Mouse (Mus musculus) liver, embryonic 12.5 days (tissue): ENCODE data around the gene Cisd1. TPM values are rescaled to one million over a fixed set of nuclear protein-coding genes. Genes with fewer than 3 reads are reported as not detected.
A peak's percentile ranks its signal among the peaks of the same experiment; 100 is the strongest.
"Not testable (repeated sequence)": the region's sequence is repeated elsewhere in the genome, so short reads cannot be mapped to it uniquely, and the experiment has no call there.

ENCODE experiments used
- ATAC-seq: fragments of 200-750 bp; cut with Nextera tagmentation; 2 replicates; pipeline ENCODE4 v1.8.0; 2017; ENCODE audit warnings: moderate number of reproducible peaks, mild to moderate bottlenecking, moderate library complexity
- H3K27ac ChIP-seq: fragments of 300-500 bp; sonication (generic); 2 replicates; pipeline ENCODE4 v1.5.1; 2016; ENCODE audit warnings: mild to moderate bottlenecking
- H3K27me3 ChIP-seq: fragments of 300-500 bp; sonication (generic); replicated peaks from 2 replicates; pipeline ENCODE4 v1.6.1; 2016; ENCODE audit warnings: mild to moderate bottlenecking, moderate library complexity
- H3K36me3 ChIP-seq: fragments of 300-500 bp; sonication (generic); 2 replicates; pipeline ENCODE4 v1.6.1; 2016; ENCODE audit warnings: mild to moderate bottlenecking, moderate library complexity
- H3K4me1 ChIP-seq: fragments of 300-500 bp; sonication (generic); 2 replicates; pipeline ENCODE4 v1.6.1; 2016
- H3K4me2 ChIP-seq: fragments of 300-500 bp; sonication (generic); 2 replicates; pipeline ENCODE4 v1.6.1; 2016; ENCODE audit warnings: mild to moderate bottlenecking, moderate library complexity
- H3K4me3 ChIP-seq: fragments of 300-500 bp; sonication (generic); 2 replicates; pipeline ENCODE4 v1.5.1; 2016; ENCODE audit warnings: mild to moderate bottlenecking, moderate library complexity
- H3K9ac ChIP-seq: fragments of 300-500 bp; sonication (generic); 2 replicates; pipeline ENCODE4 v1.6.1; 2016; ENCODE audit warnings: mild to moderate bottlenecking, moderate library complexity
- H3K9me3 ChIP-seq: fragments of 300-500 bp; sonication (generic); replicated peaks from 2 replicates; pipeline ENCODE4 v1.6.1; 2016; ENCODE audit warnings: mild to moderate bottlenecking, moderate library complexity
- WGBS: fragments of 180-500 bp; shearing (Covaris S2); methylation state at CpG from one replicate; pipeline ENCODE4 v1.1.7; 2016; ENCODE audit not compliant: insufficient replicate concordance; 5-methylcytosine and 5-hydroxymethylcytosine counted together
- polyA plus RNA-seq: library from polyadenylated mRNA; unstranded; fragments of >200 nt; fragmentation: Nextera tagmentation; extraction: Ambion mirVana; gene quantifications from 2 replicates; pipeline ENCODE4 v1.2.1, GENCODE M21; 2016

The Cisd1 gene
- 99.8 and 104 TPM in 2 replicates for polyA plus RNA-seq

GRCm38 (mm10) chr10:71344579-71345143 lies at the start of gene Cisd1:
Cisd1 (minus strand) TSS chr10:71344954.
- ATAC-seq, result peak; percentile 77
- under 1% methylated on average over 60 of the region's 60 CpGs for WGBS
- H3K4me1 ChIP-seq, result peaks cover 71% of the 10 kb centered on the region

DNA sequence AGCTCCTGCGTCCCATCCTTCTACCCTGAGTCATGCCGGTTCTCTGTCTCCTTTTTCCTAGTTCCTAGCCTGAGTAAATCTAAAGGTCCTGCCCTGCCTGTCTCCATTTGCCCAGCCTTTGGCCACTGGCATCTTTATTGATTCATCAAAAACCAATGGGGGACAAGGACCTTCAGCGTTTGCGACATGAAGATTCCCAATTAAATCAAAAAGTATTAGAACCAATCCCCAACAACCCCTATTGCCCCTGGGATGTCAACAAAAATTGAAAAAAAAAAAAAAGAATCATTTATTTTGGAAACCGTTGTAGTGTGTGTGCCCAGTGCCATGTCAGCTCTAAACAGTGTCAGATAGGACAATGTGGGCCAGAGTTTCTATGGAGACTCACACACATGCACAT lies 44.6 kb upstream of the Cisd1 start:
- no peak overlapping the region for H3K27ac ChIP-seq
- H3K4me1 ChIP-seq, result no peaks in the 10 kb centered on the region
- no peaks in the 10 kb centered on the region for H3K9me3 ChIP-seq
- no peak overlapping the region for H3K4me3 ChIP-seq
- WGBS, result 89% methylated on average over 5 of the region's 5 CpGs
- H3K36me3 ChIP-seq, result peaks cover 5% of the 10 kb centered on the region
- H3K9ac ChIP-seq, result no peak overlapping the region
- H3K4me2 ChIP-seq, result no peak overlapping the region
- H3K27me3 ChIP-seq, result no peaks in the 10 kb centered on the region
- no peak for ATAC-seq

More at GRCm38 (mm10) chr10:71344579-71345143, at the start of gene Cisd1:
- no peaks in the 10 kb centered on the region for H3K27me3 ChIP-seq
- peak within 1 kb of the TSS; percentile 89 for H3K9ac ChIP-seq
- peak within 1 kb of the TSS; percentile 82 for H3K27ac ChIP-seq
- H3K36me3 ChIP-seq, result peaks cover 12% of the 10 kb centered on the region
- no peaks in the 10 kb centered on the region for H3K9me3 ChIP-seq
- peak within 1 kb of the TSS; percentile 91 for H3K4me3 ChIP-seq
- H3K4me2 ChIP-seq, result peak within 1 kb of the TSS; percentile 87

DNA sequence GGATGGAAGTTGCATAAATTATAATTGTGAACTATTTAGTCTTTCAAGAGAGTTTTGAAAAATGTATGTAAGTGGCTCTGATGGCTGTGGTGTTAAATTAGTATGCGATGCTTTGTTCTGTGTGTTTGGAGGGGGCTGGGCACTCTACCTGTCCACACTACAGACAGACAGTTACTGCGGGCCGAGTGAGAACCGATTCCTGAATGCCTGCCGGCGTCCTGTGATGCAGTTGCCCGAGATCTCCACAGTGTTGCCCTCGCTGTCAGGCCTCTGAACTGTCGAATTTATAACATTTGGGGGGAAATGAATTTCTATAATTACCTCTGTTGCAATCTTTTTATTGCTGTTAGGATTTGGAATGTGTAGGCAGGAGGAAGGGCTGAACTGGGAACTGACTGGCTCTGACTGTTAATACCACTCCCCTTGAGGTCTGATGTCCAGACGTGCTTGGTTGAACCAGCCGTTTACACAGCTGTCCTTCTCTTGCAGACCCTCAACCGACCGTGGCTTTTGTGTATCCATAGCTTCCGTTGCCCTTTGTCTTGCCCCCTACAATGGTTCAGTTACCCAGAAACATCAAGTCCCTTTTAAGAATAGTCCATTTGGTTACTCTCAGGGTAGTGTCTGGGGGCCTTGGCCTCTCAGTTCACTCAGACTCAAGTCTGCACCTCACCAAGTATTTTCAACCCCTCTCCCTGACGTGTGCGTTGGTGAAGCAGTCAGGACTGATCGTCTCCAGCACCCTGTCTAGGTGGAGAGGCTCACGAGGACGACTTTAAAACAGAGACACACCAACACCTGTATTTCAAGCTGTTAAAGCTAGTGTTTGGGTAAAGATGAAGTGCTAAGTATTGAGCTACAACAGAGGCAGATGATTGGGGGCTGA lies 39.6 kb upstream of the Cisd1 start:
- Histone ChIP-seq H3K36me3 (peaks cover 33% of the 10 kb centered on the region), H3K4me2 (no peak overlapping the region), H3K27me3 (no peaks in the 10 kb centered on the region), H3K4me3 (no peak overlapping the region), H3K27ac (no peak overlapping the region), H3K4me1 (no peaks in the 10 kb centered on the region), H3K9me3 (no peaks in the 10 kb centered on the region), H3K9ac (no peak overlapping the region)
- 83% methylated on average over 19 of the region's 19 CpGs for WGBS
- no peak for ATAC-seq

GRCm38 (mm10) chr10:71383552-71383924 lies 38.8 kb upstream of the Cisd1 start:
- not testable (repeated sequence) for H3K4me2 ChIP-seq, H3K4me3 ChIP-seq, H3K9ac ChIP-seq, H3K9me3 ChIP-seq, H3K4me1 ChIP-seq, H3K27ac ChIP-seq, H3K27me3 ChIP-seq, ATAC-seq
- H3K36me3 ChIP-seq, result peaks cover 42% of the 10 kb centered on the region
- 70% methylated on average over 6 of the region's 6 CpGs for WGBS

DNA sequence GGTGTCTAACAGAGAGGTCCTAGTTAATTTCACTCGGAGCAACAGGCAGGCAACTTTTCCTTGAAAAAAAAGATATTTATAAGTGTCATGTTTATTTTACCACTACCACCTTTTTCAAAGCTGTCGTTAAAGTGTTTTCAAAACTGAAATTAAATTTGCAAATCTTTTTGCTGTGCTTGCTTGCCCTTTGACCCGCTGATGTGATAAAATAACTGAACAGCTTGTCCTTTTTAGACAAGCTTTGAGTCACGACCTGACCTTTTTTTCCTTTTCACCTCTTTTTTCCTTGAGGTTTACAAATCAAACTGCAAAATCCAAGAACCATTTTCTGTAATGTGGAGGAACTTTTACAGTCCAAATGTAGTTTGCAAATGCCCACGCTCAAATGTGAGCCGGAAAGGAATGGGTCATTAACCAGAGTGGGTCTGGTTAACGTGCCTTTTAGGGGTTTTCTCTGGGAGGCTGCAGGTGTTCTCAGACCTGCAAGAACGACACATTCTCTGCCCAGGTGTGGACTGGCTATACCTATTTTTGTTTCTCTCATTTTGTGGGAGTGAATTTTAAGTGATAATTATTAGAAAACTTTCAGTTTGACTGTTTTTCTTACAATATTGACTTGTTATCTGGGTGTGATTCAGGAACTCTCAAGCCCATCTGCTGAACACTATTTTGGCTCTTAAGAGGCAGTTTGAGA lies 38.3 kb upstream of the Cisd1 start:
- H3K9ac ChIP-seq, result no peak overlapping the region
- H3K27ac ChIP-seq, result no peak overlapping the region
- no peaks in the 10 kb centered on the region for H3K27me3 ChIP-seq
- ATAC-seq, result no peak
- H3K4me3 ChIP-seq, result no peak overlapping the region
- no peaks in the 10 kb centered on the region for H3K9me3 ChIP-seq
- H3K4me2 ChIP-seq, result no peak overlapping the region
- H3K4me1 ChIP-seq, result no peaks in the 10 kb centered on the region
- peaks cover 47% of the 10 kb centered on the region for H3K36me3 ChIP-seq
- 72% methylated on average over 8 of the region's 8 CpGs for WGBS

DNA sequence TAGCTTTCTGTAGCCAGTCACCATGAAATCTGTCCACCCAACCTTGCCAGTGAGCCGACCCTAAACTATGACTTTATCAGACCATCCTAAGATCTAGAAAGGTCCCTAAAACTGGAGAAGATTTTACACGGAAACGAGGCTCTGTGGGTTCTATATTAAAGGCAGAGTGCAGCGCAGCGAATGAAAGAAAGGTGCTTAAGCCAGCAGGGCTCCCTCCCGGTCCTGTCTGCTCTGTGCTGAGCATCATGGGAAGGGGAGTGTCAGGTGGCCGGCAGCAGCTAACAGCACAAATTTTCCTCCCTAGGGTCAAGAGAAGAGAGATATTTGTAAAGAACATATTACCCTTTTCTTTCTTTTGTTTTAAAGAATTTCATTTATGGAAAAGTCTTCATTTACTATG lies 37.4 kb upstream of the Cisd1 start:
- no peaks in the 10 kb centered on the region for H3K4me1 ChIP-seq
- H3K27ac ChIP-seq, result no peak overlapping the region
- H3K27me3 ChIP-seq, result no peaks in the 10 kb centered on the region
- H3K4me3 ChIP-seq, result no peak overlapping the region
- no peak overlapping the region for H3K4me2 ChIP-seq
- H3K9me3 ChIP-seq, result no peaks in the 10 kb centered on the region
- no peak for ATAC-seq
- WGBS, result 82% methylated on average over 7 of the region's 7 CpGs
- no peak overlapping the region for H3K9ac ChIP-seq
- H3K36me3 ChIP-seq, result peaks cover 53% of the 10 kb centered on the region

DNA sequence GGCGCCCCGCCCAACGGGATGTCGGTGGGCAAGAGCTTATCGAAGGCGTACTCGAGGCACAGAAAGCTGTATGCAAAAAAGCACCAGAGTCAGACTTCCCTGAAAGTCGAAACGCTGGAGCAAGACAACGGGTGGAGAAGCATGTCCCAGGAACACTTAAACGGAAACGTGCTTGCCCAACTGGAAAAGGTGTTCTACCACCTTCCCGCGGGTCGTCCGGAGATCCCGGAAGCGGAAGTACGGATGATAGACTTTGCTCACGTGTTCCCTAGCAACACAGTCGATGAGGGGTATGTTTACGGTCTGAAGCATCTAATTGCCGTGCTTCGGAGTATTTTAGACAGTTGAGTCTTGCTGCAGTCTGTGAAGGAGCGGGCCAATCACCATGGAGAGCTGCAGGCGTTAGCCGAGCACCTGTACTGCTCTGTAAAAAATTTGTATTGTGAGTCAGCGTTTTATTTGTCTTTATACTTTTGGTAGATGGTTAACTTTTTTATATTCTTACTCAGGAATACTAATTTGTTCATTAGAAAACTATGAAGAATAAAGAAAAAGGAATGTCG lies 36.8 kb upstream of the Cisd1 start:
- H3K4me3 ChIP-seq, result no peak overlapping the region
- no peak overlapping the region for H3K27ac ChIP-seq
- 87% methylated on average over 29 of the region's 29 CpGs for WGBS
- H3K9me3 ChIP-seq, result no peaks in the 10 kb centered on the region
- ATAC-seq, result no peak
- peaks cover 58% of the 10 kb centered on the region for H3K36me3 ChIP-seq
- H3K9ac ChIP-seq, result no peak overlapping the region
- no peak overlapping the region for H3K4me2 ChIP-seq
- no peaks in the 10 kb centered on the region for H3K4me1 ChIP-seq
- H3K27me3 ChIP-seq, result no peaks in the 10 kb centered on the region

GRCm38 (mm10) chr10:71380406-71380805 lies 35.7 kb upstream of the Cisd1 start:
- no peaks in the 10 kb centered on the region for H3K9me3 ChIP-seq
- H3K9ac ChIP-seq, result no peak overlapping the region
- H3K4me2 ChIP-seq, result no peak overlapping the region
- WGBS, result 82% methylated on average over 7 of the region's 7 CpGs
- H3K4me1 ChIP-seq, result no peaks in the 10 kb centered on the region; the same call in 1 of the 2 replicates
- no peak overlapping the region for H3K4me3 ChIP-seq
- H3K36me3 ChIP-seq, result peaks cover 61% of the 10 kb centered on the region
- no peaks in the 10 kb centered on the region for H3K27me3 ChIP-seq
- ATAC-seq, result no peak
- H3K27ac ChIP-seq, result no peak overlapping the region

DNA sequence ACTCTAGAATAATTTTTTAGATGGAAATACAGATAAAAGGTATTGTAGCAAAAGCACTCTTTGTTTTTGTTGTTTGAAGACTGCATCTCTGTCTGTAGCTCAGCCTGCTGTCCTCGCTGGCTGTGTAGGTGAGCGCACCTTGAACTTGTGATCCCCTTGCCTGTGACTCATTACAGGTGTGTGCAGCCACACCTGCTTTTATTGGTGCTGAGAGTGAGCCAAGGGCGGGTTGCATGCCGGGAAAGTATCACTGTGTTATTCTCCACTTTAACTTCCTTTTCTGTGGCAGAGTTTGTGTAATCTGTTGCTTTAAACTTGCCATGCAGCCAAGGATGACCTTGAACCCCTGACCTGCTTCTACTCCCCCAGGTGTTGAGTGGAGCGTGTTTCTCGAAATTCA lies 31.3 kb upstream of the Cisd1 start:
- no peaks in the 10 kb centered on the region for H3K9me3 ChIP-seq
- 77% methylated on average over 6 of the region's 6 CpGs for WGBS
- H3K27me3 ChIP-seq, result no peaks in the 10 kb centered on the region
- peaks cover 63% of the 10 kb centered on the region for H3K36me3 ChIP-seq
- ATAC-seq, result no peak
- no peaks in the 10 kb centered on the region; the same call in 1 of the 2 replicates for H3K4me1 ChIP-seq
- H3K4me2 ChIP-seq, result no peak overlapping the region
- H3K27ac ChIP-seq, result no peak overlapping the region
- H3K9ac ChIP-seq, result no peak overlapping the region
- no peak overlapping the region for H3K4me3 ChIP-seq

DNA sequence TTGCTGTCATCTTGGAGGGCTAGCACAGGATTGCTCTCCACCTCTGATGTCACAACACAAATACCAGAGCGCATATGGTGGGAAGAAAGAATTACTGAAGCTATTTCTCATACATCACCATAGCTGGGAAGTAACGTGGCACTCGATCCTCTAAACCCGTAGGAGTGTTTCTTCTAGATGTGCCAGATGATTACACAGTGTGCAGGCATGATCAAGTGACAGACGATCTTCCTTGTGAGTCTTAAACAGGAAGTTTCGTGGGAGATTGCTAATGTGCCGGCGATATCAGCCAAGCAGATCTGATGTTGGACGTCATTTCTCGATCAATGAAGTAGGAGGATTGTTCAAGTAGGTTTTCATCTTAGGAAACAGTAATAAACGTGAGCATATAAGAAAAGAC lies 29.0 kb upstream of the Cisd1 start:
- 71% methylated on average over 11 of the region's 11 CpGs for WGBS

GRCm38 (mm10) chr10:71371881-71372280 lies 27.1 kb upstream of the Cisd1 start:
- peaks cover 34% of the 10 kb centered on the region for H3K36me3 ChIP-seq
- peaks cover 23% of the 10 kb centered on the region for H3K4me1 ChIP-seq
- no peaks in the 10 kb centered on the region for H3K9me3 ChIP-seq
- H3K4me2 ChIP-seq, result no peak overlapping the region
- H3K4me3 ChIP-seq, result no peak overlapping the region
- ATAC-seq, result no peak
- H3K27ac ChIP-seq, result no peak overlapping the region
- no peak overlapping the region for H3K9ac ChIP-seq
- WGBS, result 80% methylated on average over 6 of the region's 6 CpGs
- no peaks in the 10 kb centered on the region for H3K27me3 ChIP-seq

More for the DNA sequence above, 29.0 kb upstream of the Cisd1 start:
- Histone ChIP-seq H3K27ac (no peak overlapping the region), H3K4me2 (no peak overlapping the region), H3K9ac (no peak overlapping the region), H3K4me1 (peaks cover 8% of the 10 kb centered on the region; the same call in 1 of the 2 replicates), H3K4me3 (no peak overlapping the region), H3K36me3 (peaks cover 43% of the 10 kb centered on the region), H3K9me3 (no peaks in the 10 kb centered on the region), H3K27me3 (no peaks in the 10 kb centered on the region)
- ATAC-seq, result no peak

DNA sequence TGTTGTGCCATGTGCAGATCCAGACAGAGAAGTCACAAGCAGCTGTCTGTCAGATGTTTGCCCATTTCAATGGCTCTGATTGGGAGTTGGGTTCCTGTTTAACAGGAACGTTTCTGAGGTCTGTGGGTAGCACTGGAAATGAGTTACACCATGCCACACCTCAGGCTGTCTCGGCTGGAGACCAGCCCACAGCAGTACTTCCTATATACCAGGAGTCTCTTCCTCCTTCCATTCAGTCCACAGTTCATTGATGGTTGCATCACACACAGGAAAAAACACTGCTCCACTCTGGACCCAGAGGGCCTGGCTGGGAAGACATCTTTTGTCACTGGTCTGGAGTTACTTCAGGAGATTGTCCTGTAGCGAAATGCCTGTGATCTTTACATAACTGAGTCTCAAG lies 24.7 kb upstream of the Cisd1 start:
- WGBS, result 50% methylated on average over 3 of the region's 3 CpGs
- no peak overlapping the region for H3K9ac ChIP-seq
- H3K27ac ChIP-seq, result no peak overlapping the region
- H3K4me3 ChIP-seq, result no peak overlapping the region
- H3K9me3 ChIP-seq, result no peaks in the 10 kb centered on the region
- ATAC-seq, result no peak
- peaks cover 23% of the 10 kb centered on the region for H3K4me1 ChIP-seq
- H3K27me3 ChIP-seq, result no peaks in the 10 kb centered on the region
- no peak overlapping the region for H3K4me2 ChIP-seq
- peaks cover 49% of the 10 kb centered on the region for H3K36me3 ChIP-seq
